Mouse (Mus musculus): ENCODE measurements around the gene Slc25a30. TPM values are rescaled to one million over a fixed set of nuclear protein-coding genes. Genes with fewer than 3 reads are reported as not detected.

The Slc25a30 gene
- polyA plus RNA-seq, 1 experiment from 2014 or later: 13.3 TPM

DNA sequence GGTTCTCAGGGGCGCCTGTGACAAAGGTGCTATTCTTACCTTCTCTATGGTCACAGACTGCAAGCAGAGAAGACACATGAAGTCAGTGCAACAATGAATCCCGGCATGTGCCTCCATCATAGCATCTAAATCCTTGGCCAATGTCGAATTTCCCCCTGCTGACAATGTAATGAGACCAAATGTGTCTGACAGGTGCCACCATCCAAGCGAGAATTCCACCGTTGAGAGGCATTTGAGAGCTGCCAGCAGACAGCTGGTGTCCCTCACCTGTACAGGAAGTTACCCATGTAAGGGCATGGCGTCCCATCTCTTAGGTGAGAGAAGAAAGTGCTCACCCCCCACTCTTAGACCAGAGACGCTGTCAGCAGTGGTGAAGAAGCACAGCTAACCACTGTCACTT is 28.4 kb downstream of the Slc25a30 start:
- no peak for ATAC-seq (ENCODE audit: low read depth)
- 84% methylated on average over 7 of the region's 7 CpGs for WGBS
- Histone ChIP-seq H3K9me3 (ENCODE audit: control insufficient read depth, low read length) (no peaks in the 10 kb centered on the region), H3K4me3 (ENCODE audit: low read depth, low read length) (no peak overlapping the region), H3K4me2 (ENCODE audit: low read depth, low read length) (no peak overlapping the region), H3K4me1 (ENCODE audit: control insufficient read depth, insufficient read depth, low read length) (peaks cover 2% of the 10 kb centered on the region), H3K27ac (ENCODE audit: low read depth, low read length) (no peak overlapping the region), H3K27me3 (ENCODE audit: control insufficient read depth, insufficient read depth, low read length) (no peaks in the 10 kb centered on the region), H3K36me3 (ENCODE audit: control insufficient read depth, insufficient read depth, low read length) (no peaks in the 10 kb centered on the region; the same call in 1 of the 2 replicates), H3K9ac (replicated peaks; ENCODE audit: low read depth, low read length) (no peak overlapping the region)

DNA sequence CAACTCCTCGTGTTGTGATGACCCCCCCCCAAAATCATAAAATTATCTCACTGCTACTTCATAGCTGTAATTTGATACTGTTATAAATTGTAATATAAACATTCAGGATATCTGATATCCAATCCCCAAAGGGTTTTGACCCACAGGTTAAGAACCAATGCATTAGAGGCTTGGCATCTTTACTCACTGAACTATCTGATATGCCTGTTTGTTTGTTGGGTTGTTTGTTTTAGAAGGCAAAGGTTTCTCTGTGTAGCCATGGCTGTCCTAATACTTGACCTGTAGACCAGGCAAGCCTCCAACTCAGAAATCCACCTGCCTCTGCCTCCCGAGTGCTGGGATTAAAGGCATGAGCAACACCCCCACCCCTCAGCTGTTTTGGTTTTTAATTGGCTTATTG is 29.0 kb downstream of the Slc25a30 start:
- H3K27ac ChIP-seq (ENCODE audit: low read depth, low read length): no peak overlapping the region
- H3K4me3 ChIP-seq (ENCODE audit: low read depth, low read length): no peak overlapping the region
- WGBS: 88% methylated on average over 2 of the region's 2 CpGs
- no peaks in the 10 kb centered on the region for H3K27me3 ChIP-seq (ENCODE audit: control insufficient read depth, insufficient read depth, low read length)
- H3K4me1 ChIP-seq (ENCODE audit: control insufficient read depth, insufficient read depth, low read length): peaks cover 8% of the 10 kb centered on the region
- H3K4me2 ChIP-seq (ENCODE audit: low read depth, low read length): no peak overlapping the region
- H3K9me3 ChIP-seq (ENCODE audit: control insufficient read depth, low read length): no peaks in the 10 kb centered on the region
- H3K9ac ChIP-seq (replicated peaks; ENCODE audit: low read depth, low read length): no peak overlapping the region
- no peak for ATAC-seq (ENCODE audit: low read depth)
- no peaks in the 10 kb centered on the region; the same call in 1 of the 2 replicates for H3K36me3 ChIP-seq (ENCODE audit: control insufficient read depth, insufficient read depth, low read length)

DNA sequence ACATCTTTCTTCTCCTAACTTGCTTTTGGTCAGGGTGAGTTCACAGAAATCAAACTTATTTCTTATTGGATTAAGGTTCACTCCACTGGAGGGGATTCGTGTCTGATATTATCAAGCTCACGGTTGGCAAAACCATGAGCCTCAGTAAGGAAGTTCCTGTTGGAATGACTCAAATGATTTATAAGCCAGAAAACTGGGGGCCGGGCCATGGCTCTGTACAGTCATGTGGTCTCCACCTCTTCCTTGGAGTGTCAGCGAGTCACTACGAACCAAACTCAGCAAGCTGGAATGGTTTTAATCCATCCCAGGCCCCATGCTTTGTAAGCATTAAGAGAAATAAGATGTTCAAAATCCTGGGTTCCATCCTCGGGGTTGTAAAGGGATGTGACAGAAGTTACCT is 29.9 kb downstream of the Slc25a30 start:
- Histone ChIP-seq H3K9me3 (ENCODE audit: control insufficient read depth, low read length) (no peaks in the 10 kb centered on the region), H3K36me3 (ENCODE audit: control insufficient read depth, insufficient read depth, low read length) (no peaks in the 10 kb centered on the region; the same call in 1 of the 2 replicates), H3K4me2 (ENCODE audit: low read depth, low read length) (no peak overlapping the region), H3K27me3 (ENCODE audit: control insufficient read depth, insufficient read depth, low read length) (no peaks in the 10 kb centered on the region), H3K4me1 (ENCODE audit: control insufficient read depth, insufficient read depth, low read length) (peaks cover 14% of the 10 kb centered on the region), H3K27ac (ENCODE audit: low read depth, low read length) (no peak overlapping the region), H3K4me3 (ENCODE audit: low read depth, low read length) (no peak overlapping the region), H3K9ac (replicated peaks; ENCODE audit: low read depth, low read length) (no peak overlapping the region)
- 84% methylated on average over 6 of the region's 6 CpGs for WGBS
- ATAC-seq (ENCODE audit: low read depth): no peak

DNA sequence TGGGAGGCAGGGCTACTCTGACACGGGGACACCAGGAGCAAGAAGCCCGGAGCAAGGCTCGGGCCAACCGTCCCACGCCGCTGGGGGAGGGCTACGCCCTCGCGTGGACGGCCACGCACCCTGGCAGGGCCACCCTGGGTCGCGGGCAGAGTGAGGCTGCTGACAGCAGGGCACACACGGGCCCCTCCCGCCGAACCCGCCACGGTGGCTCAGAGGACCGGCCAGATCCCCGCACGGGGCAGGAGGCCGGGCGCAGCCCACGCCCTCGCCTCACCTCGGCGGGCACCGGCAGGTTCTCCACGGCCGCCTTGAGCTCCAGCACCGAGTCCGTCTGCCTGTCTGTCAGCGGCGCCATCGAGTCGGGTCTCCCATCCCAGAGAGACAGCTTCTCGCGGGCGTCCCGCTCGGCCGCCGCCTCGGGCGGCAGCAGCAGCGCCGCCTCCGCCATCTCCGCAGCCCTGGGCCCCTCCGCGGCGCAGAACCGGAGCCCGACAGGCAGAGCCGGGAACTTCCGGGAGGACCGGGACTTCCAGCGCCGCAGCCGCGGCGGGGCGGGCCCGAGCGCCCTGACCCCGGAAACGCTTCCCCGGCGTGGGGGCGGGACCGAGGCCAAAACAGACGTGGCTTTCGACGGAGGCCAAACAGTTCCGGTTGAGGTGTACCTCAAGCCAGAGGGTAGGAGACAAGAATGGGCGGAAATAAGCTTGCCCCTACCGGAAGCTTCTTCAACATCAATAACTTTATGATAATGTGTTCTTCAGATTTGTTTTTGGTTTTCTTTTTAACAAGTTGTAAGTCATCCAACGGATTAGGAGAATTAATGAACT is 32.6 kb downstream of the Slc25a30 start, which contains the start of gene Cog3:
TSS of gene Cog3 (minus strand) at position 527 of the 827 bp plus-strand sequence.
- under 1% methylated on average over 78 of the region's 78 CpGs for WGBS

DNA sequence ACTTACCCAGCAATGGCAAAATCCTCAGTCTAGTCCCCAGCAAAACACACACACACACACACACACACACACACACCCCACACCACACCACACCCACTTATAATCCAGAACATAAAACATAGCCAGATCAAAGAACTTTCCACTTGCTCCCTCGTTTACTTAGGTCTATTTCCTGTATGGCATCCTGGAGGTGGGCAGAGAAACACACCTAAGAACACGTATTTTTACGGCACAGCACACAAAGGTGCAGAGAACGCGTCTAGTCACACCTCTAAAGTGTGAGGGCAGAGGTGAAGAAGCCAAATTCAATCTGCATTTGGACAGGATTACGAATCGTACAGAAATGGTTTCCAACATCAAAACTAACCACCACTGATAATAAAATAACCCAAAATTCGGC is 33.6 kb downstream of the Slc25a30 start:
- Histone ChIP-seq H3K9ac (replicated peaks; ENCODE audit: low read depth, low read length) (no peak overlapping the region; the same call in 1 of the 2 replicates), H3K36me3 (ENCODE audit: control insufficient read depth, insufficient read depth, low read length) (no peaks in the 10 kb centered on the region), H3K4me3 (ENCODE audit: low read depth, low read length) (peak overlapping the region; percentile 97), H3K4me2 (ENCODE audit: low read depth, low read length) (peak overlapping the region; percentile 84), H3K9me3 (ENCODE audit: control insufficient read depth, low read length) (no peaks in the 10 kb centered on the region), H3K27ac (ENCODE audit: low read depth, low read length) (no peak overlapping the region), H3K4me1 (ENCODE audit: control insufficient read depth, insufficient read depth, low read length) (peaks cover 20% of the 10 kb centered on the region), H3K27me3 (ENCODE audit: control insufficient read depth, insufficient read depth, low read length) (no peaks in the 10 kb centered on the region)
- no peak for ATAC-seq (ENCODE audit: low read depth)
- 68% methylated on average over 8 of the region's 8 CpGs for WGBS

More for the DNA sequence above, 32.6 kb downstream of the Slc25a30 start, which contains the start of gene Cog3:
- Histone ChIP-seq H3K4me1 (ENCODE audit: control insufficient read depth, insufficient read depth, low read length) (peaks cover 20% of the 10 kb centered on the region), H3K27me3 (ENCODE audit: control insufficient read depth, insufficient read depth, low read length) (no peaks in the 10 kb centered on the region), H3K9me3 (ENCODE audit: control insufficient read depth, low read length) (no peaks in the 10 kb centered on the region), H3K4me3 (ENCODE audit: low read depth, low read length) (peak within 1 kb of the TSS; percentile 97), H3K4me2 (ENCODE audit: low read depth, low read length) (peak within 1 kb of the TSS; percentile 84), H3K36me3 (ENCODE audit: control insufficient read depth, insufficient read depth, low read length) (no peaks in the 10 kb centered on the region), H3K9ac (replicated peaks; ENCODE audit: low read depth, low read length) (peak within 1 kb of the TSS; percentile 88), H3K27ac (ENCODE audit: low read depth, low read length) (peak within 1 kb of the TSS; percentile 83)
- ATAC-seq (ENCODE audit: low read depth): peak; percentile 98

DNA sequence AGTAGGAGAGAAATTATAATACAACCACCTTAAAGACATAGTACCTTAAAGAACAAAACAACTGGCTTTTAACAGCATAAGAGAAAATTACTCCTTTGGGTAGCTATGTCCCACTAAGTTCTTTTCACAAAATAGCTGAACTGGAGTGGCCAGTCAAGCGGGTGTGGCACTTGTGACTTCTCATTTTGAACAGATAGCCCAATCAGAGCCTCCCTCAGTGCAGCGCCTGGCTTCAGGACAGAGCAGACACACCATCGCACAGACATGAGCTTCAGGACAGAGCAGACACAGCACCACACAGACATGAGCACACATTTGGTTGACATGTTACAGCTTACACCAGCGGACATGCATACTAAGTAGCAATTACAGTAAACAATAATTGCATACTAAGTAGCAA is 35.8 kb downstream of the Slc25a30 start:
- H3K4me2 ChIP-seq (ENCODE audit: low read depth, low read length): no peak overlapping the region
- peaks cover 20% of the 10 kb centered on the region for H3K4me1 ChIP-seq (ENCODE audit: control insufficient read depth, insufficient read depth, low read length)
- H3K4me3 ChIP-seq (ENCODE audit: low read depth, low read length): no peak overlapping the region
- no peaks in the 10 kb centered on the region for H3K27me3 ChIP-seq (ENCODE audit: control insufficient read depth, insufficient read depth, low read length)
- peaks cover 7% of the 10 kb centered on the region; the same call in 1 of the 2 replicates for H3K36me3 ChIP-seq (ENCODE audit: control insufficient read depth, insufficient read depth, low read length)
- WGBS: 80% methylated on average over 4 of the region's 4 CpGs
- no peak overlapping the region for H3K9ac ChIP-seq (replicated peaks; ENCODE audit: low read depth, low read length)
- no peak overlapping the region for H3K27ac ChIP-seq (ENCODE audit: low read depth, low read length)
- no peak for ATAC-seq (ENCODE audit: low read depth)
- no peaks in the 10 kb centered on the region for H3K9me3 ChIP-seq (ENCODE audit: control insufficient read depth, low read length)

DNA sequence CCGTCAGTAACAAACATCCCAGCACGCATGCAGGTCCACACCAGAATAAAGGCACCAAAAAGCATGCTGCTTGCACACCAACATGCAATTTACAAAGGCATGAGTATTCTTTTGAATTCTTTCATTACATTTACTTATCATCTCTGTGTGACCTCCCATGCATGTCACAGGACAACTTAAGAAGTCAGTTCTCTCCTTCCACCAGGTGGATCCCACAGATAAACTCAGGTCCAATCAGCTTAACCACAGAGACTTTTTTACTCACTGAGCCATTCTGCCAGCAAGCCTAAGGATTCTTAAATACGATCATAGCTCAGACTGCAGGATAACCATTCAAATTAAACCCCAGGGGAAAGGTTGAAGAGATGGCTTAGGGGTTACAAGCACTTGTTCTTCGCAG is 37.7 kb downstream of the Slc25a30 start:
- no peaks in the 10 kb centered on the region for H3K27me3 ChIP-seq (ENCODE audit: control insufficient read depth, insufficient read depth, low read length)
- 90% methylated on average over 4 of the region's 4 CpGs for WGBS
- no peak for ATAC-seq (ENCODE audit: low read depth)

DNA sequence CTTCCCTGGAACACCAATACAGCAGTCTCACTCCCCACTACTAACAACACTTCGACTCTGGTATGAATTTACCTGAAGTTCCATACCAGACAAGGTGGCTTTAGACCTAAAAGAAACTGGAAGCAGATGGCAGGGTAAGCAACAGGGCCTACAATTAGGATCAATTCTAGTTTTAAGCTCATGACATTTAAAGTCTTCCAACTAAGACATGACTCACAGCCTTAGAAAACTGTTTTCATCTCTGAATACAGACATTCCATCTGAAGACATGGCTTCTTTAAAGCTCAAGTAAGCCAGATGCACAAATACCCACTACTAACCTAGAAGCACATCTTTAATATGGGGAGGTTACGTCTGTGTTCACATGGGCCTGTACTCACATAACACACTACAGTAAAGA is 38.9 kb downstream of the Slc25a30 start:
- Histone ChIP-seq H3K4me2 (ENCODE audit: low read depth, low read length) (no peak overlapping the region), H3K9me3 (ENCODE audit: control insufficient read depth, low read length) (no peaks in the 10 kb centered on the region), H3K27me3 (ENCODE audit: control insufficient read depth, insufficient read depth, low read length) (no peaks in the 10 kb centered on the region), H3K4me3 (ENCODE audit: low read depth, low read length) (no peak overlapping the region), H3K27ac (ENCODE audit: low read depth, low read length) (no peak overlapping the region), H3K36me3 (ENCODE audit: control insufficient read depth, insufficient read depth, low read length) (peaks cover 15% of the 10 kb centered on the region), H3K4me1 (ENCODE audit: control insufficient read depth, insufficient read depth, low read length) (peaks cover 14% of the 10 kb centered on the region), H3K9ac (replicated peaks; ENCODE audit: low read depth, low read length) (no peak overlapping the region)
- WGBS: 98% methylated on average over 2 of the region's 2 CpGs
- no peak for ATAC-seq (ENCODE audit: low read depth)

More for the DNA sequence above, 37.7 kb downstream of the Slc25a30 start:
- Histone ChIP-seq H3K4me3 (ENCODE audit: low read depth, low read length) (no peak overlapping the region), H3K36me3 (ENCODE audit: control insufficient read depth, insufficient read depth, low read length) (peaks cover 13% of the 10 kb centered on the region), H3K4me2 (ENCODE audit: low read depth, low read length) (no peak overlapping the region), H3K9me3 (ENCODE audit: control insufficient read depth, low read length) (no peaks in the 10 kb centered on the region), H3K27ac (ENCODE audit: low read depth, low read length) (no peak overlapping the region), H3K4me1 (ENCODE audit: control insufficient read depth, insufficient read depth, low read length) (peaks cover 20% of the 10 kb centered on the region), H3K9ac (replicated peaks; ENCODE audit: low read depth, low read length) (no peak overlapping the region)

DNA sequence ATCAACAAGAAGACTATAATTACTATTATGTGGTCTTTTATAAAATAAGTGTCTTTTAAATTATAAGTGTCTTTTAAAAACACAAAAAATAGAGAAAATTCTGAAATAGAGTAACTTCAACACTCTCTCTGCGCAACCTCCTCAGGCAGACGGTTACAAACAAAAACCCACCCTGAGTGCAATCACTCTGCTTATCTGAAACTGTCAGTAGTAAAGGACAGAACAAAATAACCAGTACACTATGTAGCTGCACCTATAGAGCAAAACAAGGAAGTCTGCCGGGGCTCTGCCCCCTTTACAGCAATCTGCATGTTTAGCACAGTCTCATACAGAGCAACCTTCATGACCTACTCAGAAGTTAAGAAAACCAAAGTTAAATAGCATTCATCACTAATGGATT is 44.9 kb downstream of the Slc25a30 start:
- Histone ChIP-seq H3K9me3 (ENCODE audit: control insufficient read depth, low read length) (no peaks in the 10 kb centered on the region), H3K27me3 (ENCODE audit: control insufficient read depth, insufficient read depth, low read length) (no peaks in the 10 kb centered on the region), H3K36me3 (ENCODE audit: control insufficient read depth, insufficient read depth, low read length) (peaks cover 32% of the 10 kb centered on the region), H3K4me2 (ENCODE audit: low read depth, low read length) (no peak overlapping the region), H3K4me1 (ENCODE audit: control insufficient read depth, insufficient read depth, low read length) (no peaks in the 10 kb centered on the region), H3K4me3 (ENCODE audit: low read depth, low read length) (no peak overlapping the region), H3K27ac (ENCODE audit: low read depth, low read length) (no peak overlapping the region), H3K9ac (replicated peaks; ENCODE audit: low read depth, low read length) (no peak overlapping the region)
- WGBS: 92% methylated on average over 3 of the region's 3 CpGs
- no peak for ATAC-seq (ENCODE audit: low read depth)

Data from neural tube, embryonic 14.5 days (tissue).